Mouse (Mus musculus): ENCODE measurements around the gene Sgk1. TPM values are rescaled to one million over a fixed set of nuclear protein-coding genes. Genes with fewer than 3 reads are reported as not detected.

Sgk1 gene
- total and polyA plus RNA-seq, 2 experiments from 2014 or later = 46.6 to 65.4 TPM

DNA sequence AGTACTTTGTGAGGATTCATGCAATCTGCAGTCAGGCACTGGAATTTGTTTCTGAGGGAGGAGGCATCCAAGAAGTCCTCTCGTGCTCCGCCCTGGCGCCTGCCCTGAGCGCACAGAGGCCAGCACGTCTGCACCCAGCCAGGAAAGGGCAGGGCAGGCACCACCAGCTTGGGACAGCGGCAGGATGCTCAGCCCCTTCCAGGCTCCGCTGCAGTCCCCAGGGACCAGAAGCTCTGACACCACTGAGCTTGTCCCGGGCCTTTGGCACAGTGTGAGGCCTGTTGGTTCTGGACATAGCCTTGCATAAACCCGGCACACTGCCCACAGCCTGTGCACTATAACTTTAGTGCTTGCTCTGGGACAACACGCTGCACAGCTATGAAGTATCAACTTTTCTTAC is 24.3 kb upstream of the Sgk1 start:
- H3K4me1 ChIP-seq (ENCODE audit: insufficient read depth, low read length) = no peaks in the 10 kb centered on the region
- H3K9me3 ChIP-seq (ENCODE audit: low read length) = no peaks in the 10 kb centered on the region
- no peak overlapping the region for H3K27ac ChIP-seq (ENCODE audit: low read depth, low read length)
- 72% methylated on average over 10 of the region's 10 CpGs for WGBS
- H3K9ac ChIP-seq (replicated peaks; ENCODE audit: low read length, poor library complexity, severe bottlenecking) = no peak overlapping the region
- no peak overlapping the region for H3K4me2 ChIP-seq (ENCODE audit: low read depth, low read length, poor library complexity, severe bottlenecking)
- H3K36me3 ChIP-seq (ENCODE audit: insufficient read depth, low read length) = no peaks in the 10 kb centered on the region
- ATAC-seq (ENCODE audit: low FRiP score) (peak; percentile 23; the same call in 1 of the 2 replicates), DNase-seq (ENCODE audit: low spot score) (no peak)
- H3K27me3 ChIP-seq (ENCODE audit: insufficient read depth, low read length) = no peaks in the 10 kb centered on the region
- no peak overlapping the region for H3K4me3 ChIP-seq (ENCODE audit: low read depth, low read length)
- TF ChIP-seq CTCF (IDR thresholded peaks at IDR 0.05) = no peak

DNA sequence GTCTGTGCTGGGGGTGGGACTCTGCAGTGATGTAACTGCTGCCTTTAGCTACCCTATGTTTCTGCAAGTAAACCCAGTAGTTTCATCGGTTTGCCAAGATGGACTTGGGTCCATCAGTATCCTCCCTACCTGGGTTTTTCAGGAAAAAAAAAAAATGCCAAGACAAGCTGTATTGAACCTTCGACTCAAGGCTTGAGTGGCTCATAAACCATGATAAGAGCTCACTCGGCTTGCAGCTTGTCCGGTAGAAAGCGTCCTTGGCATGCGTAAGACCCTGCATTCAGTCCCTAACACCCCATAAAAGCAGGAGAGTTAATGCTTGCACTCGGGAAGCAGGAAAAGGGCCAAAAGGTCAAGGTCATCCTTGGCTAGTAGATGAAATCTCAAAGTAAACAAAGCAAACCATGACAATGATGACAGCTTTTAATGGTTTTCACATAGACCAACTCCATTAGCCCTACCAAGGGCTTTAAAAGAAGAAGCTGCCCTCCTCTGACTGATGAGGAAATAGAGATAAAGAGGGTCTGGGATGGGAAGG is 23.5 kb upstream of the Sgk1 start:
- no peaks in the 10 kb centered on the region for H3K4me1 ChIP-seq (ENCODE audit: insufficient read depth, low read length)
- H3K27ac ChIP-seq (ENCODE audit: low read depth, low read length) = no peak overlapping the region
- H3K9ac ChIP-seq (replicated peaks; ENCODE audit: low read length, poor library complexity, severe bottlenecking) = no peak overlapping the region
- WGBS = 84% methylated on average over 7 of the region's 7 CpGs
- DNase-seq (ENCODE audit: low spot score) = no peak
- ATAC-seq (ENCODE audit: low FRiP score) = no peak
- no peaks in the 10 kb centered on the region for H3K9me3 ChIP-seq (ENCODE audit: low read length)
- H3K36me3 ChIP-seq (ENCODE audit: insufficient read depth, low read length) = no peaks in the 10 kb centered on the region
- no peaks in the 10 kb centered on the region for H3K27me3 ChIP-seq (ENCODE audit: insufficient read depth, low read length)
- no peak overlapping the region for H3K4me2 ChIP-seq (ENCODE audit: low read depth, low read length, poor library complexity, severe bottlenecking)
- no peak for TF ChIP-seq CTCF (IDR thresholded peaks at IDR 0.05)
- no peak overlapping the region for H3K4me3 ChIP-seq (ENCODE audit: low read depth, low read length)

DNA sequence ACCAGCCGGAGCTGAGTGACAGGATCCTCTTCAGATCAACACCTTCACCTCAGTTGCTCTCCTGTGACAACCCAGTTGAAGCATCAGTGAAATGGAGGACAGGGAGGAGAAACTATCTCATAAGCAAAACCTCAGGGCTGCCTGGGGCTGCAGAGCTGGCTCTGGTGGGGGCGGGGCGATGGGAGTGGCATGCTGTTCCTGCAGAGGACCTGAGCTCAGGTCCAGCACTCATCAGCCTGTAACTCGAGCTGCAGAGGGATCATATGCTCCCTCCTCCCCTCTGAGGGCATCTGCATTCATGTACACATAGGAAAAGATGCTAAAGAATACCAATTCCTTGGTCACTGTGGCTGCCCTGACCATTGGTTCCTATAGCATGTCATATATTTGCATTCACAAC is 15.5 kb upstream of the Sgk1 start:
- no peaks in the 10 kb centered on the region for H3K27me3 ChIP-seq (ENCODE audit: insufficient read depth, low read length)
- no peak overlapping the region for H3K27ac ChIP-seq (ENCODE audit: low read depth, low read length)
- no peak for TF ChIP-seq CTCF (IDR thresholded peaks at IDR 0.05)
- no peak overlapping the region for H3K4me2 ChIP-seq (ENCODE audit: low read depth, low read length, poor library complexity, severe bottlenecking)
- no peak for ATAC-seq (ENCODE audit: low FRiP score)
- WGBS = 39% methylated on average over 4 of the region's 4 CpGs
- H3K4me1 ChIP-seq (ENCODE audit: insufficient read depth, low read length) = no peaks in the 10 kb centered on the region
- no peak overlapping the region for H3K9ac ChIP-seq (replicated peaks; ENCODE audit: low read length, poor library complexity, severe bottlenecking)
- no peak for DNase-seq (ENCODE audit: low spot score)
- H3K4me3 ChIP-seq (ENCODE audit: low read depth, low read length) = no peak overlapping the region
- H3K36me3 ChIP-seq (ENCODE audit: insufficient read depth, low read length) = no peaks in the 10 kb centered on the region
- H3K9me3 ChIP-seq (ENCODE audit: low read length) = no peaks in the 10 kb centered on the region

DNA sequence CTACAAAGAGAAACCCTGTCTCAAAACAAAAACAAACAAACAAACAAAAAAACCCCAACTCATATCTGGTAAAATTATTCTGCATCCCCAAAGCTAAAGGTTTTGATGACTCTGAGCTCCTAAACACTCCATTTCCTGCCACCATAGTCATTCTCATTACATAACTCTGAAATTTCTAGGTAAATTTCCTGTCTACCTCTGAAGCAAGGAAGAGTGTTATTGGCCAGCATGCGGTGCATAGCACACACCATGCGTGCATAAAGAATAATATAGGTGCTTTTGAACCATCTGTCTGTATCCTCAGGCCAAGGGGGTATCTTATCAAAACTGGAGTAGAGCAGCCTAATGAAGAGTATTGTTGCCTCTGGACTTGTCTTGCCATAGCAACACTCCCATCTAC is 13.8 kb upstream of the Sgk1 start:
- no peaks in the 10 kb centered on the region for H3K27me3 ChIP-seq (ENCODE audit: insufficient read depth, low read length)
- no peak overlapping the region for H3K9ac ChIP-seq (replicated peaks; ENCODE audit: low read length, poor library complexity, severe bottlenecking)
- DNase-seq (ENCODE audit: low spot score) (no peak), ATAC-seq (ENCODE audit: low FRiP score) (no peak)
- no peaks in the 10 kb centered on the region for H3K9me3 ChIP-seq (ENCODE audit: low read length)
- no peak overlapping the region for H3K4me3 ChIP-seq (ENCODE audit: low read depth, low read length)
- no peak for TF ChIP-seq CTCF (IDR thresholded peaks at IDR 0.05)
- no peak overlapping the region for H3K27ac ChIP-seq (ENCODE audit: low read depth, low read length)
- 82% methylated on average over 2 of the region's 2 CpGs for WGBS
- H3K4me2 ChIP-seq (ENCODE audit: low read depth, low read length, poor library complexity, severe bottlenecking) = no peak overlapping the region
- no peaks in the 10 kb centered on the region for H3K4me1 ChIP-seq (ENCODE audit: insufficient read depth, low read length)
- H3K36me3 ChIP-seq (ENCODE audit: insufficient read depth, low read length) = no peaks in the 10 kb centered on the region

- no peak overlapping the region for H3K9ac ChIP-seq (replicated peaks; ENCODE audit: low read length, poor library complexity, severe bottlenecking)
- 66% methylated on average over 4 of the region's 4 CpGs for WGBS
- H3K4me2 ChIP-seq (ENCODE audit: low read depth, low read length, poor library complexity, severe bottlenecking) = no peak overlapping the region
- H3K36me3 ChIP-seq (ENCODE audit: insufficient read depth, low read length) = no peaks in the 10 kb centered on the region
- H3K4me1 ChIP-seq (ENCODE audit: insufficient read depth, low read length) = no peaks in the 10 kb centered on the region
- H3K27ac ChIP-seq (ENCODE audit: low read depth, low read length) = no peak overlapping the region
- no peaks in the 10 kb centered on the region for H3K27me3 ChIP-seq (ENCODE audit: insufficient read depth, low read length)
- no peak for TF ChIP-seq CTCF (IDR thresholded peaks at IDR 0.05)
- no peak overlapping the region for H3K4me3 ChIP-seq (ENCODE audit: low read depth, low read length)
- DNase-seq (ENCODE audit: low spot score) (peak; percentile 37), ATAC-seq (ENCODE audit: low FRiP score) (no peak)
- H3K9me3 ChIP-seq (ENCODE audit: low read length) = no peaks in the 10 kb centered on the region
These were observed 13.4 kb upstream of the Sgk1 start for GRCm38 (mm10) chr10:21868623-21869022.

- peak overlapping the region; percentile 93 for H3K27ac ChIP-seq (ENCODE audit: low read depth, low read length)
These were observed 174 bp upstream of the Sgk1 start for GRCm38 (mm10) chr10:21881837-21882183.

More at GRCm38 (mm10) chr10:21881837-21882183, 174 bp upstream of the Sgk1 start:
- Histone ChIP-seq H3K9ac (replicated peaks; ENCODE audit: low read length, poor library complexity, severe bottlenecking) (peak overlapping the region; percentile 79), H3K4me3 (ENCODE audit: low read depth, low read length) (peak overlapping the region; percentile 55), H3K27me3 (ENCODE audit: insufficient read depth, low read length) (no peaks in the 10 kb centered on the region), H3K4me2 (ENCODE audit: low read depth, low read length, poor library complexity, severe bottlenecking) (peak overlapping the region; percentile 71), H3K36me3 (ENCODE audit: insufficient read depth, low read length) (no peaks in the 10 kb centered on the region), H3K9me3 (ENCODE audit: low read length) (no peaks in the 10 kb centered on the region), H3K4me1 (ENCODE audit: insufficient read depth, low read length) (no peaks in the 10 kb centered on the region)
- no peak for ATAC-seq (ENCODE audit: low FRiP score)
- no peak for DNase-seq (ENCODE audit: low spot score)
- no peak for TF ChIP-seq CTCF (IDR thresholded peaks at IDR 0.05)
- WGBS = 15% methylated on average over 4 of the region's 4 CpGs

All from midbrain, postnatal 0 days (tissue).